Mouse (Mus musculus) ZHBTc4 (cell line): ENCODE measurements around the gene Fkbp9.

ENCODE experiments used
- DNase-seq: peaks from one replicate; pipeline ENCODE4 v3.0.0-alpha.2; 2011; ENCODE audit warnings: low read depth, low spot score

Fkbp9 gene

GRCm38 (mm10) chr6:56904982-56905381 is 73.1 kb downstream of the Fkbp9 start:
- DNase-seq: no peak

GRCm38 (mm10) chr6:56905486-56905885 is 73.6 kb downstream of the Fkbp9 start:
- DNase-seq: no peak

GRCm38 (mm10) chr6:56906121-56906846 is 74.4 kb downstream of the Fkbp9 start:
- DNase-seq: no peak

- no peak for DNase-seq
Observed at GRCm38 (mm10) chr6:56907973-56908372, 76.1 kb downstream of the Fkbp9 start.

- no peak for DNase-seq
Observed at GRCm38 (mm10) chr6:56908397-56908796, 76.5 kb downstream of the Fkbp9 start.

- peak; percentile 64 for DNase-seq
Observed at GRCm38 (mm10) chr6:56908912-56909311, 77.1 kb downstream of the Fkbp9 start.

- no peak for DNase-seq
Observed at GRCm38 (mm10) chr6:56910910-56911309, 79.1 kb downstream of the Fkbp9 start.

GRCm38 (mm10) chr6:56913092-56913858 is 81.4 kb downstream of the Fkbp9 start:
- no peak for DNase-seq

GRCm38 (mm10) chr6:56916279-56916678 is 84.4 kb downstream of the Fkbp9 start:
- DNase-seq: no peak

- DNase-seq: no peak
Observed at GRCm38 (mm10) chr6:56917578-56918368, 85.9 kb downstream of the Fkbp9 start.

- DNase-seq: no peak
Observed at GRCm38 (mm10) chr6:56919330-56920044, 87.6 kb downstream of the Fkbp9 start.

- DNase-seq: no peak
Observed at GRCm38 (mm10) chr6:56920222-56921092, 88.6 kb downstream of the Fkbp9 start.

- DNase-seq: no peak
Observed at GRCm38 (mm10) chr6:56923331-56923725, 91.5 kb downstream of the Fkbp9 start.

GRCm38 (mm10) chr6:56923726-56924707 is 92.2 kb downstream of the Fkbp9 start, which contains the start of the genes Nt5c3 and Vmn1r4:
Nt5c3 (minus strand) TSS chr6:56923932.
Vmn1r4 (plus strand) TSS chr6:56924015.
- peak; percentile 97 for DNase-seq
